Mouse (Mus musculus) bone marrow macrophage, adult 2 months (primary cell): Measurements from ENCODE around the gene Tbxas1.

Source experiments
- CTCF ChIP-seq: IDR thresholded peaks from 2 replicates; pipeline ENCODE4 v1.5.1; 2012; ENCODE audit warnings: low read depth, mild to moderate bottlenecking, low read length, moderate library complexity
- POLR2A ChIP-seq: IDR thresholded peaks from 2 replicates; pipeline ENCODE4 v1.6.1; 2012; ENCODE audit warnings: mild to moderate bottlenecking, low read depth, low read length, borderline replicate concordance

GRCm38 (mm10) chr6:39063541-39063940, 188.3 kb downstream of the Tbxas1 start:
- no peak for TF ChIP-seq CTCF
- TF ChIP-seq POLR2A = no peak
